Mouse (Mus musculus) adrenal gland, adult 2 months (tissue): Measurements from ENCODE around the gene Cdv3. TPM values are rescaled to one million over a fixed set of nuclear protein-coding genes. Genes with fewer than 3 reads are reported as not detected.

ENCODE experiments used
- polyA plus RNA-seq: library from polyadenylated mRNA; depleted of rRNA; stranded (reverse); fragments of >200 nt; gene quantifications from 2 replicates; pipeline ENCODE4 v1.2.3, GENCODE M21; 2012; rRNA removed
- total RNA-seq, 2 experiments: library from RNA; stranded (reverse); gene quantifications; 2 replicates each; pipeline ENCODE4 v1.2.3; 2021

Gene Cdv3
- total and polyA plus RNA-seq, 3 experiments = 80.4 to 326 (median 121) TPM

Other genes with a start within 250 kb of the Cdv3 start
- gene Srprb, start 163.7 kb downstream of the Cdv3 start, total RNA-seq = 10 to 100 TPM; 40.7 to 44.0 TPM
- 59.4 and 65.7 TPM in 2 replicates for gene Srprb, start 163.7 kb downstream of the Cdv3 start, polyA plus RNA-seq
- gene Gm20425, start 135.5 kb downstream of the Cdv3 start, total RNA-seq = 10 to 100 TPM; 13.3 to 20.2 TPM
- gene Gm20425, start 135.5 kb downstream of the Cdv3 start, polyA plus RNA-seq = 0.06 TPM in 1 of 2 replicates, not detected in the other
- gene Trf, start 135.4 kb downstream of the Cdv3 start, total RNA-seq = 100 to 1,000 TPM; 241 to 278 TPM
- 430 and 1,156 TPM in 2 replicates for gene Trf, start 135.4 kb downstream of the Cdv3 start, polyA plus RNA-seq
- gene 1300017J02Rik, start 60.8 kb downstream of the Cdv3 start, total RNA-seq = 1 to 10 TPM in 1 of 2 experiments, not detected in 1; 1.5 TPM
- 0.24 TPM in 1 of 2 replicates, not detected in the other for gene 1300017J02Rik, start 60.8 kb downstream of the Cdv3 start, polyA plus RNA-seq
- 10 to 100 TPM; 23.2 to 28.9 TPM for gene Topbp1, start 60.6 kb downstream of the Cdv3 start, total RNA-seq
- gene Topbp1, start 60.6 kb downstream of the Cdv3 start, polyA plus RNA-seq = 5.5 and 8.6 TPM in 2 replicates
- not detected for gene Bfsp2, start 114.6 kb upstream of the Cdv3 start, total RNA-seq
- gene Bfsp2, start 114.6 kb upstream of the Cdv3 start, polyA plus RNA-seq = not detected in 2 replicates